Mouse (Mus musculus): ENCODE measurements around the gene Zfp59.

The Zfp59 gene

DNA sequence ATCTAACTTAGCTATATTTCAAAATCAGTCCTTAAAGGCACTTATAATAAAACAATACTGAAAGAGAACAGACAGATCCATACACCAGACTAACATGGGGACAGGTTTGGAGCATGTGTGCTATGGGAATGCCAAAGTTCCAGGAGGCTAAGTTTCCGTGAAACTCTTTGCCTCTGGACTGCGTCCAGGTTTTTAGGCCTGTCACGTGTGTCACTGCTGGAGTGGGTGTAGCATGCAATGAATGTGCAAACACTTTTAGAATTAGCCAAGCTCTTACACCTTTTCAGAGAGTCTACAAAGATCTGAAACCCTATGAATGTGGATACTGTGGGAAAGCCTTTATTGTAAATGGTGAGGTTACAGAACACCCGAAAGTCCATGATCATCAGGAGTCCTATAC lies 43.3 kb downstream of the Zfp59 start:
- no peak for DNase-seq

DNA sequence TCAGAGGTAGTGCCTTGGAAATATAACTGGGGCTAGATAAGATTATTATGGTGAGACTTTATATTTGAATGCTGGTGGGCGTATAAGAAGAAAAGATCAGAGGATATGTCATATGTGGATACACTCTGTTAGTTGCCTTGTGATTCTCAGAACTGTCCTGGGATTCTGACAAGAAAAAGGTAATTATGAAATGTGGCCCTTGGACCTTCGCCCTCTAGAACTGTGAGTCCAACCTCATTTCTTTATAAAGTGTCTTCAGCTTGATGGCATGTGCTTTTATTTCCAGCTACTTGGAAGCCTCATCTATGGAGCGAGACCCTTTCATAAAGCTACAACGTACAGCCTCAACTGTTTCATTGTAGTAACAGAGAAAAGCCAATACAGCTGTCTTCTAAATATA lies 62.2 kb downstream of the Zfp59 start:
- DNase-seq, result no peak

DNA sequence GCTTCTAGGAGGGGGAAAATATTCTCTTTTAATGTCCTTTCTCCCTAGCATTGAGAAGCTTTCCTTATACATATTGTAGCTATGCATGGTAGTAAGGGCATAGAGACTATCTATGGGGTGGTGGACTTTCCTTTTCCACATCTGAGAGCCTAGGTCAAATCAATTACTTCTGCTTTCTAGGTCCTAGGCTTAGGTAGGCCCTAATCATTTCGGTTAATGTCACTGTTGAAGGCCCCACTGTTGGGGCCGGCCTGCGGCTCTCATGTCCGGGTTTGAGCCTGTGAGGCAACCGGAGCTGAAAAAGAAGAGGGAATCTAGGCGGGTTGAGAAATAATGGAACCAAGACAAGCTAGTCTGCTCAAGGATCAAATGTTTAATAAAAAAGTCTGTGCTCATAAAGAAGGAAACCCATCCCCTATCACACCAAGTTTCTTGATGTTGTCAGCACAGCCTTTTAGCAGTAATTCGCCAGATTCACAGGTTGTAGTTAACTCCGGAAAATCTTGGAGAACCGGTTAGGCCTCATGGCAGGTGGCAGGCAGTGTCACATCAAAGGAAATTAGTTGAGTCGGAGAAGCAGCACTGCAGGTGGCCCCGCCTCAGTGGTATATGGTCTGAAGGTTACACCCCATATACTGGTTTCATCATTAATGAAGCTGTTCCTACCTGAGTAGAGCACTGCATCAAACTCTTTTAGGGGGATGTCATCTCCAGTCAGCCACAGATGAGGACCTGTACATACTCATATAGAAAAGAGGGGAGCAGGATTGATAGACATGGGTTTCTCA lies 66.8 kb downstream of the Zfp59 start:
- DNase-seq, result no peak
